Mouse (Mus musculus) intestine, embryonic 14.5 days (tissue): ENCODE measurements around the gene Slc9a2. TPM values are rescaled to one million over a fixed set of nuclear protein-coding genes. Genes with fewer than 3 reads are reported as not detected.
A peak's percentile ranks its signal among the peaks of the same experiment; 100 is the strongest.

Source experiments
- ATAC-seq: fragments of 200-750 bp; cut with Nextera tagmentation; replicated peaks from 2 replicates; pipeline ENCODE4 v1.8.0; 2017; ENCODE audit warnings: low read depth, moderate number of reproducible peaks, moderate TSS enrichment, moderate library complexity; ENCODE audit not compliant: low FRiP score, low TSS enrichment
- DNase-seq: peaks from one replicate; pipeline ENCODE4 v3.0.0-alpha.2; 2018; ENCODE audit warnings: low spot score
- H3K27ac ChIP-seq: fragments of 300-500 bp; sonication (generic); 2 replicates; pipeline ENCODE4 v1.5.1; 2014; ENCODE audit warnings: low read depth, mild to moderate bottlenecking, control low read depth
- H3K27me3 ChIP-seq: fragments of 300-500 bp; sonication (generic); replicated peaks from 2 replicates; pipeline ENCODE4 v1.6.1; 2014; ENCODE audit warnings: low read length, control low read depth; ENCODE audit not compliant: control insufficient read depth, insufficient read depth
- H3K36me3 ChIP-seq: fragments of 300-500 bp; sonication (generic); 2 replicates; pipeline ENCODE4 v1.6.1; 2014; ENCODE audit warnings: low read length, control low read depth; ENCODE audit not compliant: control insufficient read depth, insufficient read depth
- H3K4me1 ChIP-seq: fragments of 300-500 bp; sonication (generic); replicated peaks from 2 replicates; pipeline ENCODE4 v1.6.1; 2014; ENCODE audit warnings: low read length, control low read depth, mixed read lengths; ENCODE audit not compliant: control insufficient read depth, insufficient read depth
- H3K4me2 ChIP-seq: fragments of 300-500 bp; sonication (generic); 2 replicates; pipeline ENCODE4 v1.6.1; 2014; ENCODE audit warnings: low read length
- H3K4me3 ChIP-seq: fragments of 300-500 bp; sonication (generic); 2 replicates; pipeline ENCODE4 v1.5.1; 2014; ENCODE audit warnings: low read depth, low read length, control low read depth, mixed read lengths
- H3K9ac ChIP-seq: fragments of 300-500 bp; sonication (generic); 2 replicates; pipeline ENCODE4 v1.6.1; 2014; ENCODE audit warnings: mild to moderate bottlenecking, low read length
- H3K9me3 ChIP-seq: fragments of 300-500 bp; sonication (generic); 2 replicates; pipeline ENCODE4 v1.6.1; 2016; ENCODE audit warnings: low read length, control low read depth; ENCODE audit not compliant: control insufficient read depth
- WGBS: fragments of 180-500 bp; shearing (Covaris S2); extraction: QIAGEN DNeasy Blood & Tissue Kit; methylation state at CpG from one replicate; pipeline ENCODE4 v1.1.7; 2014; 5-methylcytosine and 5-hydroxymethylcytosine counted together
- polyA plus RNA-seq: library from polyadenylated mRNA; unstranded; fragments of >200 nt; fragmentation: Nextera tagmentation; extraction: Ambion mirVana; gene quantifications from 2 replicates; pipeline ENCODE4 v1.2.1, GENCODE M21; 2014

Slc9a2 gene
- polyA plus RNA-seq, 1 experiment from 2014 or later = 0.20 TPM

DNA sequence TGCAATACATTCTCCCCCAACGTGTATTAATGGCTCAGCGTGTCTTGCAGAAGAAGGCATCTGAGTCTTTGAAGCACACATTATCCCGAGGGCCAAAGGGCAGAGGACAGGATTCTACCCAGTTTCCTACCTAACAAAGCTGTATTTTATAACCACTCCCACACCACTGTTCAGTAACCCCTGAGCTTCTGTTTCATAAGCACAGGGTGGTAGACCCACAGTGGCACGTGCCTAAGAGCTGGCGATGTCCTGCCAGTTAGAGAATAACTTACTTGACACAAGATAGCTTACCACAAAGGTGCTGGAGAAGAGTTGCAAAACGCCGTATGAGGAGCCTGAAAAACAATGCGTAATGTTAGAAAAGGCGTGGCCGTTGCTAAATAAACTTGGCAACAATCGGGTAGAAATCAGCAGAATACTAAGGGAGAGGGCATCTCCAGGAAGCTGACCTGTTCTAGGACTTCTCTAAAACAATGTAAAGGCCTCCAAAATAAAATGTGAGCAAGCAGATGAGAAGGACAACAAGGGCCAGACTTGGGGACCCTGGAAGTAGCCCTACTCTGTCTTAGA, 105.6 kb downstream of the Slc9a2 start:
- Histone ChIP-seq H3K9ac (no peak overlapping the region), H3K27ac (no peak overlapping the region), H3K9me3 (no peaks in the 10 kb centered on the region), H3K4me1 (no peaks in the 10 kb centered on the region; the same call in 1 of the 2 replicates), H3K4me2 (no peak overlapping the region), H3K36me3 (no peaks in the 10 kb centered on the region), H3K27me3 (no peaks in the 10 kb centered on the region), H3K4me3 (no peak overlapping the region)
- ATAC-seq = no peak
- WGBS = 79% methylated on average over 11 of the region's 11 CpGs
- DNase-seq = no peak

DNA sequence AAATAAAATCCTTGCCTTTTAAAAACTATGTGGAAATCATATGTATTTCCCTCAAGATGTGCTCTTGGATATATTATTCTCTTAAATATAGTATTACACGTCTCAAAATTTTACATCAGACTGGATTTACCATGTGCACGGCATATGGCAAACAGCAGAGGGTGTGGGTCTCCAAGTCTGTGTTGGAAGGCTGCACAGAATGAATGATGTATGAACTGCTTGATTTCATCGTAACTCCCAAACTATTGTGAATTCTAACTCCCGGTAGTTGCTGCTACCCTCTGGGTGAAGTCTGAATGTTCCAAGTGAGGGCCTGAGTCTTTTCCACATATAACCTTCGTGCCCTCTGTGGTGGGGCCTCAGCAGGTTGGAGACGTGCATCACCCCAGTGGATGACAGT, 108.6 kb downstream of the Slc9a2 start:
- Histone ChIP-seq H3K27ac (no peak overlapping the region), H3K9ac (no peak overlapping the region), H3K4me3 (no peak overlapping the region), H3K4me1 (no peaks in the 10 kb centered on the region; the same call in 1 of the 2 replicates), H3K27me3 (no peaks in the 10 kb centered on the region), H3K36me3 (no peaks in the 10 kb centered on the region), H3K4me2 (no peak overlapping the region), H3K9me3 (no peaks in the 10 kb centered on the region)
- ATAC-seq (no peak), DNase-seq (no peak)
- WGBS = 79% methylated on average over 6 of the region's 6 CpGs

DNA sequence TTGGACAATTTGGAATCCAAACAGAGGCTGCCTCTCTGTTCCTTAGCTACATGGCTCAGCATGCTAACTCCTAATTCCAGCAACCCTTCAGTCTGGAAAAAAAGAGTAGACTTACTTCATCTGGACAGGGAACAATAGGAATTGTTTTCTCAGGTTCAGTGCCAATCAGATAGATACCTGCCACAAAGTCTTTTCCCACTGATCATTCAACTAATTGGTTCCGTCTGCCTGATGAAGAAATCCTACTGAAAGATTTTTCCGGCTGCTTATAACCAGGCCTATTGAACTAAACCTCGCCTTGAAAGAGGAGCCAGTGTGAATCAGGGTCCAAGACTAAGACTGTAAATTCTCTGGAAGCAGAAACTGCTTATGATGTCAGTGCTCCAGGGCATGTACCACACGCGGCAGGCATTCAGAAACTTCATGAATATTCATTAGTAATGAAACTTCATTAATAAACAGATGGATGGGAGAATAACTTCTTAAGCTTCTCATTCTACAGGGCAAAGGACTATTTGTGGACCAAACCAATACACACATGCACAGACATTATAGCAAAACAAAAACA, 109.4 kb downstream of the Slc9a2 start:
- Histone ChIP-seq H3K4me1 (no peaks in the 10 kb centered on the region; the same call in 1 of the 2 replicates), H3K27ac (no peak overlapping the region), H3K4me3 (peak overlapping the region; percentile 61), H3K36me3 (no peaks in the 10 kb centered on the region), H3K9me3 (no peaks in the 10 kb centered on the region), H3K27me3 (no peaks in the 10 kb centered on the region), H3K4me2 (peak overlapping the region; percentile 52), H3K9ac (peak overlapping the region; percentile 23)
- DNase-seq (no peak), ATAC-seq (peak; percentile 24)
- 46% methylated on average over 5 of the region's 5 CpGs for WGBS

DNA sequence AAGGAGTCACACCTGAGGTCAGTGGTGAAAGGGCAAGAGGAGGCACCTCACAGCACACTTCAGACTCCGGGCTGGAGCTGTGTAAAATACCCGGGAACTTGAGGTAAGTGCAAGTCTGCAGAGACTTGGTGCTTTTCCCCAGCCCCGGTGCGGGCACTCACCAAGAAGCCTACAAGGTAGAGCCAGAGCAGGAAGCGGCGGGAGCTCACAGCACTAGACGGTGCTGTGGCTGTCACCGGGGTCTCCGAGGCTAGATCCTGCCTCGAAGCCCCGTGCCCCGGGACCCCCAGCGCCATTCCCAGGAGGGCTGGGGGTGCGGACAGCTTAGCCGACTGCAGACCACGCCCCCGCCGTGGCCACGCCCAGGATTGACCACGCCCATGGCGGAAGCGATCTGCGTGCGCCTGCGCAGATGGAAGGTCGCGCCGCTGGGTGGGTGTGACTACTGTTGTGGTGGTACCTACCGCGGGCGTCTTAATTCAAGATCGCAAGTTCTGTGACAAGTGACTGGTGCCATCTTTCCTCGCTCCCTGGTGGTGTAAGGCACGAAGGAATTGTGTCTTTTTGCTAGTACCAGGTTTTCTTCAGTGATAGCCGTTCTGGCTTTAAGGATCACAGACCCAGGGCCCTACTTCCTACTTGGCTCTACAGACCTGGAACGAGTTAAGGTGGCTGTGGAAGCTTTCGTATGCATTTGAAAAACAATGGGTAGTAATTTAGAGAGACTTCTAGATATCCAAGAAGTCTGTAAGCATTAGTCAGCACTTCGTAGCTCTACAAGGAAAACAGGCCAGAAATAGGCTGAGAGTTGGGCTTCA, 110.2 kb downstream of the Slc9a2 start, which contains the start of gene Mfsd9:
Gene Mfsd9 (minus strand): TSS at position 364 of the 818 bp plus-strand sequence.
- H3K4me3 ChIP-seq = peak within 1 kb of the TSS; percentile 61
- no peaks in the 10 kb centered on the region for H3K36me3 ChIP-seq
- ATAC-seq (peak; percentile 94), DNase-seq (peak; percentile 99)
- H3K27ac ChIP-seq = no peak within 1 kb of the TSS
- no peaks in the 10 kb centered on the region; the same call in 1 of the 2 replicates for H3K4me1 ChIP-seq
- H3K9ac ChIP-seq = peak within 1 kb of the TSS; percentile 25
- peak within 1 kb of the TSS; percentile 52 for H3K4me2 ChIP-seq
- 7% methylated on average over 38 of the region's 38 CpGs for WGBS
- no peaks in the 10 kb centered on the region for H3K9me3 ChIP-seq
- no peaks in the 10 kb centered on the region for H3K27me3 ChIP-seq

DNA sequence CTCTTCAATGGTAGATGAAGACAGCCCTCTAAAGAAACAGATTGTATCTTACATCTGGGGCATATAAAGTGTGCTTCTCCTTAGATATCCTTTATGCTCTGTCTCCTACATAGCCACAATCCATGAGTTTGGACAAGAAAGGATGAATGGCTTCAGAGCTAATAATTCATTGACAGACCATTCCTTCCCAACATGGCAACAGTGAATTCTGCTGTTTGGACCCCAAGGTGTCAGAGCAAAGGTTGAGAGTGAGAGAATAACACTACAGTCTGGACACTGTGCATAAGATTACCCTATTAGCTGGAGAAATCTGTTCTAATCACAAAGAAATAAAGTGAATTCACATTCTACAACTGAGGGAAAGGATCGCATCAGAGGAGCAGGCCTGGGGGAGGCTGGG, 115.1 kb downstream of the Slc9a2 start:
- Histone ChIP-seq H3K9me3 (no peaks in the 10 kb centered on the region), H3K27me3 (no peaks in the 10 kb centered on the region), H3K4me2 (no peak overlapping the region), H3K36me3 (no peaks in the 10 kb centered on the region), H3K9ac (no peak overlapping the region), H3K4me3 (no peak overlapping the region), H3K27ac (no peak overlapping the region), H3K4me1 (no peaks in the 10 kb centered on the region)
- WGBS = 96% methylated on average over 1 of the region's 1 CpGs
- no peak for ATAC-seq
- no peak for DNase-seq

DNA sequence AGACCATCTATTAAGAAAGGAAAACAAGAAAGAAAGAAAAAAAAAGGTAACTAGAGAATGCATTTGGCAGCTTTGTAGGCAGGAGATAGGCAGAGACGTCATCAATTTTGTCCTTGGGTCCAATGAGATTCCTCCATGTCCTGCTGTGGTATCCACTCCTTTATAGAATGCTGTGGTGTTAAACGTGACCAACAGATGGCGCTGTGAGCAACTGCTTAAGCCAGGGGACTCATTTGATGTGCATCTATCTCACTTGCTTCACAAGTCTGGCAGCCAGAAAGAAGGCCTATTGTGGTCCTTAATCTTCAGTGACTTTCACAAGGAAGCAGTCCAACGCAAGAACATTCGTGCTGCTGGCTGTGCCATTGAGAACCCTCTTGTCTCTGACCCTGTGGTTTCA, 117.0 kb downstream of the Slc9a2 start:
- Histone ChIP-seq H3K9me3 (no peaks in the 10 kb centered on the region), H3K27ac (no peak overlapping the region), H3K4me1 (no peaks in the 10 kb centered on the region), H3K4me2 (no peak overlapping the region), H3K36me3 (no peaks in the 10 kb centered on the region), H3K27me3 (no peaks in the 10 kb centered on the region), H3K9ac (no peak overlapping the region), H3K4me3 (no peak overlapping the region)
- ATAC-seq (no peak), DNase-seq (peak; percentile 69)
- WGBS = 19% methylated on average over 5 of the region's 5 CpGs

DNA sequence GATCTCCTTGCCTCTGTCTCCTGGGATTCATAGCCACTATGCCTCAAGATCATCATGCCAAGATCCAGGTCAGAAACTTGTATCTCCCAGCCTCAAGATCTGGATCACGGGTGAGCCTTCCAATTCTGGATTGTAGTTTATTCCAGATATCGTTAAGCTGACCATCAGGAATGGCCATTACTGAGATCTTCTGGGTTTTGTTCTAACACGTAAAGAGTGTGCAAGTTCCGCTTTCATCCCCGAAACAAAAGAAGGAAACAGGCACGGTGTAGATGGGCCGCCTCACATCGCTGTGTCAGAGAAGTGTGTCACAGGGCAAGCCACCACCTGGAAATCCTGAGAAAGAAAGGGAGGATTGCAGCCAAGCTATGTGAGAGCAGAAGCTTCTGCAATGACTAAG, 118.7 kb downstream of the Slc9a2 start:
- no peak for ATAC-seq
- Histone ChIP-seq H3K36me3 (no peaks in the 10 kb centered on the region), H3K9ac (no peak overlapping the region), H3K27me3 (no peaks in the 10 kb centered on the region), H3K4me3 (no peak overlapping the region), H3K4me2 (no peak overlapping the region), H3K4me1 (no peaks in the 10 kb centered on the region), H3K27ac (no peak overlapping the region), H3K9me3 (no peaks in the 10 kb centered on the region)
- no peak for DNase-seq
- WGBS = 89% methylated on average over 8 of the region's 8 CpGs

DNA sequence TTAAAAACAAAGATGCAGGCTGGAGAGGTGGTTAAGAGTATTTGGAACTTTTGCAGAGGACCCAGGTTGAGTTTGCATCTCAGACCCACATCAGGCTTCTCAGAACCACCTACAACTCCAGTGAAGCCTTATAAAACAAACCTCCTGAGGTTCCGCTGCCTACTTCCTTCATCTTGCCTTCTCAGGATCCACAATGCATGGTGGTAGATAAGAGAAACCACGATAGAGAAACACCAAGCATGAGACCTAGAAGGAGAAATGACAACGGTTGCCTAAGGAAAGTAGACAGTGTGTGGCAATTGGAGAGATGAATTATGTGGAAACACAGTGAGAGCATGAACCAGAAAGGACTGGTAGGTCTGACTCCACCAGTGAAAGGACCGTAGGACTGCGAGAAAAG, 120.5 kb downstream of the Slc9a2 start:
- Histone ChIP-seq H3K9ac (no peak overlapping the region), H3K9me3 (no peaks in the 10 kb centered on the region), H3K27ac (no peak overlapping the region), H3K4me2 (no peak overlapping the region), H3K4me1 (no peaks in the 10 kb centered on the region), H3K27me3 (no peaks in the 10 kb centered on the region), H3K4me3 (no peak overlapping the region), H3K36me3 (no peaks in the 10 kb centered on the region)
- ATAC-seq (no peak), DNase-seq (no peak)
- 93% methylated on average over 5 of the region's 5 CpGs for WGBS
